Mouse (Mus musculus) forebrain, embryonic 12.5 days (tissue): ENCODE measurements around the gene Thumpd3. TPM values are rescaled to one million over a fixed set of nuclear protein-coding genes. Genes with fewer than 3 reads are reported as not detected.

Experiments used
- ATAC-seq: fragments of 200-750 bp; cut with Nextera tagmentation; 2 replicates; pipeline ENCODE4 v1.8.0; 2017; ENCODE audit warnings: moderate TSS enrichment; ENCODE audit not compliant: low FRiP score
- H3K27ac ChIP-seq: fragments of 300-500 bp; sonication (generic); 2 replicates; pipeline ENCODE4 v1.5.1; 2016; ENCODE audit warnings: mild to moderate bottlenecking
- H3K27me3 ChIP-seq: fragments of 300-500 bp; sonication (generic); 2 replicates; pipeline ENCODE4 v1.6.1; 2016; ENCODE audit warnings: mild to moderate bottlenecking
- H3K36me3 ChIP-seq: fragments of 300-500 bp; sonication (generic); replicated peaks from 2 replicates; pipeline ENCODE4 v1.6.1; 2016; ENCODE audit warnings: mild to moderate bottlenecking
- H3K4me1 ChIP-seq: fragments of 300-500 bp; sonication (generic); 2 replicates; pipeline ENCODE4 v1.6.1; 2016
- H3K4me2 ChIP-seq: fragments of 300-500 bp; sonication (generic); 2 replicates; pipeline ENCODE4 v1.6.1; 2016; ENCODE audit warnings: mild to moderate bottlenecking, moderate library complexity
- H3K4me3 ChIP-seq: fragments of 300-500 bp; sonication (generic); replicated peaks from 2 replicates; pipeline ENCODE4 v1.5.1; 2016; ENCODE audit warnings: mild to moderate bottlenecking
- H3K9ac ChIP-seq: fragments of 300-500 bp; sonication (generic); 2 replicates; pipeline ENCODE4 v1.6.1; 2016; ENCODE audit warnings: mild to moderate bottlenecking
- H3K9me3 ChIP-seq: fragments of 300-500 bp; sonication (generic); 2 replicates; pipeline ENCODE4 v1.6.1; 2016
- WGBS: fragments of 180-500 bp; shearing (Covaris S2); methylation state at CpG from one replicate; pipeline ENCODE4 v1.1.7; 2016; 5-methylcytosine and 5-hydroxymethylcytosine counted together
- polyA plus RNA-seq: library from polyadenylated mRNA; unstranded; fragments of >200 nt; fragmentation: Nextera tagmentation; extraction: Ambion mirVana; gene quantifications from 2 replicates; pipeline ENCODE4 v1.2.1, GENCODE M21; 2016

Thumpd3 gene
- polyA plus RNA-seq, 1 experiment from 2014 or later = 68.4 TPM

DNA sequence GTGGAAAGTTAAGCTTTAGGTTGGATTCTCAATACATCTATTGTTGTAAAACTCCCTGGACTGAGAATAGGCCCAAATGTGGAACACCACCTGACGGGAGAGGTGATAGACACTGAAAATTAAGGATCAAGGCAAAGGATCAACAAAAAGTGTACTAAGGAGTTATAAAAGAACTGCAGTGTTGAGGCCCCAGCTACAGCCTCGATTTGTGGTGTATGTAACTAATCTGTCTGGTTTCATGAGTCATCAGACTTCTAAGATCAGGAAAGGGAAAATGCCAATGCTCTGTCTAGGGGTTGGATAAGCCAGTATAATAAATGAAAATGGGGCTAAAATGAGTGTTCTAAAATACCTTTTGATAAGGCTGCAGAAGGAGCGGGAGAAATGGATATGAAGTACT, 29.2 kb downstream of the Thumpd3 start:
- peak overlapping the region; percentile 100; the same call in 1 of the 2 replicates for H3K27ac ChIP-seq
- H3K9ac ChIP-seq = peak overlapping the region; percentile 98
- no peaks in the 10 kb centered on the region for H3K9me3 ChIP-seq
- H3K4me3 ChIP-seq = peak overlapping the region; percentile 88
- peak overlapping the region; percentile 92 for H3K4me2 ChIP-seq
- peaks cover 31% of the 10 kb centered on the region for H3K4me1 ChIP-seq
- ATAC-seq = no peak
- H3K36me3 ChIP-seq = no peaks in the 10 kb centered on the region; the same call in 1 of the 2 replicates
- no peaks in the 10 kb centered on the region for H3K27me3 ChIP-seq
- WGBS = 30% methylated on average over 3 of the region's 3 CpGs

DNA sequence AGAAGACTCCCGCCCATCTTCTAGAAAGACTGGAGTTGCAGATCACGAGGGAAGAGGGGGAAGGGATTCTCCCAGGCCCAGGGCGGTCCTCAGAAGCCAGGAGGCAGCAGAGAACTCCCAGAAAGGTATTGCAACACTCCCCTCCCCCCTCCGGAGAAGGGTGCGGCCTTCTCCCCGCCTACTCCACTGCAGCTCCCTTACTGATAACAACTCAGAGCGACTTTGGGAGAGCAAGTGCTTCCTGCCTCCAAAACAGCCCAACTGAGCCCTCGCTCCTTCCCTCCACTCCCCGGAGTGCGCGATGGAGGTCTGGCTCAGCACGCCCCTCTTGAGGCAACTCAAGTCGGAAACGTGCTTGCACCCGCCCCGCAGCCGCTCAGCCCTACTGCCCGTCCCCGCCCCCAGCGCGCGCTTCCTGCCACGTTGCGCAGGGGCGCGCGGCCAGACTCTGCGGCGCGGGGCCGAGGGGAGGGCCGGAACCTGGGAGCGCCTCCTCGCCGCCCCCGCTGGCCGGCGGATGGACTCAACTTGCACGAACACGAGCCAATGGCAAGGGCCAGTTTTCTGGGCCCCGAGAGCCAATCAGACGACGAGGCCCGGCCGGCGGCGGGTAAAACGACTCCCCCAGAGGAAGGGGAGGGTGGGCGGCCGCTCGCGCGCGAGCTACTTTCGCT, 30.1 kb downstream of the Thumpd3 start:
- H3K27ac ChIP-seq = peak overlapping the region; percentile 100
- no peaks in the 10 kb centered on the region for H3K27me3 ChIP-seq
- ATAC-seq = peak; percentile 84
- H3K9ac ChIP-seq = peak overlapping the region; percentile 98
- peak overlapping the region; percentile 92 for H3K4me2 ChIP-seq
- H3K4me3 ChIP-seq = peak overlapping the region; percentile 88
- H3K4me1 ChIP-seq = peaks cover 33% of the 10 kb centered on the region
- under 1% methylated on average over 41 of the region's 55 CpGs for WGBS
- no peaks in the 10 kb centered on the region for H3K9me3 ChIP-seq
- H3K36me3 ChIP-seq = no peaks in the 10 kb centered on the region; the same call in 1 of the 2 replicates

GRCm38 (mm10) chr6:113076686-113077516, 30.9 kb downstream of the Thumpd3 start, which contains the start of gene Setd5:
TSS of gene Setd5 (plus strand) at chr6:113077365.
- H3K4me1 ChIP-seq = peaks cover 40% of the 10 kb centered on the region
- WGBS = under 1% methylated on average over 56 of the region's 91 CpGs
- peak; percentile 94 for ATAC-seq
- H3K27me3 ChIP-seq = no peaks in the 10 kb centered on the region
- H3K36me3 ChIP-seq = no peaks in the 10 kb centered on the region; the same call in 1 of the 2 replicates
- H3K27ac ChIP-seq = peak within 1 kb of the TSS; percentile 100
- no peaks in the 10 kb centered on the region for H3K9me3 ChIP-seq
- H3K9ac ChIP-seq = peak within 1 kb of the TSS; percentile 98
- peak within 1 kb of the TSS; percentile 92 for H3K4me2 ChIP-seq
- H3K4me3 ChIP-seq = peak within 1 kb of the TSS; percentile 88

GRCm38 (mm10) chr6:113077569-113078030, 31.6 kb downstream of the Thumpd3 start:
- WGBS = 0% methylated on average over 28 of the region's 28 CpGs
- no peaks in the 10 kb centered on the region for H3K27me3 ChIP-seq
- H3K4me2 ChIP-seq = peak overlapping the region; percentile 91
- H3K9ac ChIP-seq = peak overlapping the region; percentile 98
- no peak for ATAC-seq
- peak overlapping the region; percentile 88 for H3K4me3 ChIP-seq
- H3K9me3 ChIP-seq = no peaks in the 10 kb centered on the region
- H3K36me3 ChIP-seq = no peaks in the 10 kb centered on the region; the same call in 1 of the 2 replicates
- peaks cover 47% of the 10 kb centered on the region for H3K4me1 ChIP-seq
- peak overlapping the region; percentile 100 for H3K27ac ChIP-seq

DNA sequence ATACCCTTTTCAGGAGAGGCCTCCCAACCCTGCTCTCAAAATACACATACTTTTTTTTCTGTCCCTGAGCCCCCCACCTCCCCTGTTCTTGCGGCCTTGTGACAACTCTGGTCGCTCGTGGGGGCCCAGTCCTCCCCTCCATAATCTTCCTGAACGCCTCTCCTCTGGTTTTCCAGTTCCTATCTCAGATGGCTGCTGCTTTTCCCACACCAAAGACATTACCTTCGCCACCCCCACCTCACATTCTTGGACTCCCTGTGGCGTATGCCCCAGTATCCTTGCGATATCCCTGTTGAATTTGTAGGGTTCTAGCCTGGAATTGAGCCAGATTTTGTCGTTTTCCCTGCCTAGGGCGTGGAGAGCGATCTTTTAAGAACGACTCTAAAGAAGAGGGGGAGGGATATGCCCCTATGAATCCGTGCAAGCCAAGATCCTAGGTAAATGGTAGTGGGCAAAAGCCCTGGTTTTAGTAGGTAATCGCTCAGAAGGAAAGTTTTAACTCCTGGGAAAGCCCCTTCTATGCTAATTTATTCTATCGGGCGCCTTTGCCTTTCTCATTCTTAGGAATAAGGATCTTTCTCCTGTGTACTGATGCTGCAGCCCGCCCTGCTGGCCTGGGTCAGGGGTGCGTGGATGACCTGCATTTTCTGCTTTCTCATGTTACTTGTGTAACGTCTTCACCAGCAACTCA, 32.2 kb downstream of the Thumpd3 start:
- peak overlapping the region; percentile 91 for H3K4me2 ChIP-seq
- H3K4me1 ChIP-seq = peaks cover 53% of the 10 kb centered on the region
- H3K36me3 ChIP-seq = no peaks in the 10 kb centered on the region; the same call in 1 of the 2 replicates
- H3K4me3 ChIP-seq = peak overlapping the region; percentile 88
- peak overlapping the region; percentile 100 for H3K27ac ChIP-seq
- no peak for ATAC-seq
- no peaks in the 10 kb centered on the region for H3K27me3 ChIP-seq
- under 1% methylated on average over 18 of the region's 18 CpGs for WGBS
- H3K9me3 ChIP-seq = no peaks in the 10 kb centered on the region
- H3K9ac ChIP-seq = peak overlapping the region; percentile 98

- 0% methylated on average over 3 of the region's 3 CpGs for WGBS
- H3K4me2 ChIP-seq = peak overlapping the region; percentile 91
- peak overlapping the region; percentile 74 for H3K27ac ChIP-seq
- H3K27me3 ChIP-seq = no peaks in the 10 kb centered on the region
- H3K36me3 ChIP-seq = no peaks in the 10 kb centered on the region; the same call in 1 of the 2 replicates
- peak overlapping the region; percentile 88 for H3K4me3 ChIP-seq
- H3K9ac ChIP-seq = peak overlapping the region; percentile 98
- H3K9me3 ChIP-seq = no peaks in the 10 kb centered on the region
- no peak for ATAC-seq
- peaks cover 53% of the 10 kb centered on the region for H3K4me1 ChIP-seq
These were observed 33.5 kb downstream of the Thumpd3 start for GRCm38 (mm10) chr6:113079492-113079891.

- 9% methylated on average over 6 of the region's 6 CpGs for WGBS
- H3K27ac ChIP-seq = peak overlapping the region; percentile 83
- ATAC-seq = peak; percentile 27; the same call in 1 of the 2 replicates
These were observed 36.2 kb downstream of the Thumpd3 start for GRCm38 (mm10) chr6:113082229-113082628.

DNA sequence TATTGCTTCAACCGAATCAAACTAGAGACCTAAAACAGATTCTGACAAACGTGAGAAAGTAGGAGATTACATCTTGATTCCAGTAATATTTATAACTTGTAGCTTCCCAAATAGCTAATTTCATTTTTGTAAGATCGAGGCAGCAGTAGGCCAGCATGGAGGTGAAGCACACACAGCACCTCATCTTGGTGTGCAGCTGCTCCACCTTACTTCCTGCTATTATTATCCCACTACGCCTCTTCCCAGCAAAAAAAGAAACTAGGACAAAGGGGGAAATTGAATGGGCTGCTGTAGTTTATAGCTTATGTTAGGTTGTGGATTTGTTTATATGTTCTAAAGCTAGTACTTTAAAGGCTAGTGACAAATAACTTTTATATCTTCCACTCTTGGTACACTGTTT, 38.6 kb downstream of the Thumpd3 start:
- no peaks in the 10 kb centered on the region for H3K9me3 ChIP-seq
- H3K27me3 ChIP-seq = no peaks in the 10 kb centered on the region
- WGBS = 80% methylated on average over 4 of the region's 4 CpGs
- no peak for ATAC-seq
- no peak overlapping the region for H3K4me3 ChIP-seq
- H3K4me1 ChIP-seq = peaks cover 36% of the 10 kb centered on the region
- H3K36me3 ChIP-seq = no peaks in the 10 kb centered on the region
- no peak overlapping the region for H3K9ac ChIP-seq
- H3K4me2 ChIP-seq = no peak overlapping the region
- H3K27ac ChIP-seq = no peak overlapping the region

More at GRCm38 (mm10) chr6:113082229-113082628, 36.2 kb downstream of the Thumpd3 start:
- peak overlapping the region; percentile 46 for H3K4me2 ChIP-seq
- H3K4me3 ChIP-seq = peak overlapping the region; percentile 19; the same call in 1 of the 2 replicates
- no peaks in the 10 kb centered on the region for H3K9me3 ChIP-seq
- peaks cover 44% of the 10 kb centered on the region for H3K4me1 ChIP-seq
- no peaks in the 10 kb centered on the region for H3K27me3 ChIP-seq
- H3K36me3 ChIP-seq = no peaks in the 10 kb centered on the region
- H3K9ac ChIP-seq = peak overlapping the region; percentile 25; the same call in 1 of the 2 replicates

- no peak overlapping the region for H3K4me3 ChIP-seq
- H3K9me3 ChIP-seq = no peaks in the 10 kb centered on the region
- H3K27me3 ChIP-seq = no peaks in the 10 kb centered on the region
- no peaks in the 10 kb centered on the region for H3K4me1 ChIP-seq
- 93% methylated on average over 3 of the region's 3 CpGs for WGBS
- H3K27ac ChIP-seq = no peak overlapping the region
- ATAC-seq = no peak
- H3K36me3 ChIP-seq = no peaks in the 10 kb centered on the region
- H3K4me2 ChIP-seq = no peak overlapping the region
- no peak overlapping the region for H3K9ac ChIP-seq
These were observed 47.2 kb downstream of the Thumpd3 start for GRCm38 (mm10) chr6:113093206-113093605.

DNA sequence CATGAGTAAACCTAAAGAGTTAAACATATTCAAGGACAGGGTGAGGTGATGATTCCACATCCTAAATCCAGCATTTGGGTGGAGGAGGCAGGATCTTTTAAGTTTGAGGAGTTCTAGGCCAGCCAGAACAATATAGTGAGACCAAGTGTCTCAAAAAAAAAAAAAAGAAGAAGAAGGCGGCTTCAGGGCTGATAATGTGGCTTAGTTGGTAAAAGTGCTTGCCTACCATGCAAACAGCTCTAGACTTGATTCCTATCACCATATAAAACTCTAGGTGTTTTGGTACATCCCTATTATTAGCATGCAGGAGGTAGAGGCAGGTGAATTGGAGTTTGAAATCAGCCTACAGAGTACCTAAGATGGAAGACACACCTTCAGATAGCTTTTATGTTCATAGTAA, 49.5 kb downstream of the Thumpd3 start:
- H3K36me3 ChIP-seq = no peaks in the 10 kb centered on the region
- H3K9ac ChIP-seq = no peak overlapping the region
- no peak overlapping the region for H3K4me2 ChIP-seq
- H3K4me3 ChIP-seq = no peak overlapping the region
- H3K27ac ChIP-seq = no peak overlapping the region
- no peaks in the 10 kb centered on the region for H3K9me3 ChIP-seq
- H3K27me3 ChIP-seq = no peaks in the 10 kb centered on the region
- ATAC-seq = no peak
- WGBS = 100% methylated on average over 1 of the region's 1 CpGs
- peaks cover 3% of the 10 kb centered on the region for H3K4me1 ChIP-seq

DNA sequence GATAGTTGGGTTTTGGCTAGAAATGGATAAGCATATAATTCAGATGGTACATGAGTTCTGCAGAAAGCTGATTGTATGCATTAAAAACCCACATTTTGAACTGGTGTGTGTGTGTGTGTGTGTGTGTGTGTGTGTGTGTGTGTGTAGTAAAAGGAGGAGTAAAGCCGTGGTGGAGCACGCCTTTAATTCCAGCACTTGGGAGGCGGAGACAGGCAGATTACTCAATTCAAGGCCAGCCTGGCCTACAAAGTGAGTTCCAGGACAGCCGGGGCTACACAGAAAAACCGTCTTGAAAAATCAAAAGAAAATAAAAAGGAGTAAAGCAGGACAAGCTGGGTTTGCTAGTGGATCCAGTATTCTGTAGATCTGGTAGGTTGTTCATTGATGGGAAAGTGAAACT, 51.6 kb downstream of the Thumpd3 start:
- ATAC-seq = no peak
- Histone ChIP-seq H3K27me3 (no peaks in the 10 kb centered on the region), H3K27ac (no peak overlapping the region), H3K9ac (no peak overlapping the region), H3K4me2 (no peak overlapping the region), H3K4me1 (peaks cover 3% of the 10 kb centered on the region), H3K36me3 (no peaks in the 10 kb centered on the region), H3K9me3 (no peaks in the 10 kb centered on the region), H3K4me3 (no peak overlapping the region)
- WGBS = 88% methylated on average over 5 of the region's 5 CpGs
